Mouse (Mus musculus): ENCODE measurements around the gene Tmem59l. TPM values are rescaled to one million over a fixed set of nuclear protein-coding genes. Genes with fewer than 3 reads are reported as not detected.

Tmem59l gene
- polyA plus RNA-seq, 1 experiment = 4.2 TPM

DNA sequence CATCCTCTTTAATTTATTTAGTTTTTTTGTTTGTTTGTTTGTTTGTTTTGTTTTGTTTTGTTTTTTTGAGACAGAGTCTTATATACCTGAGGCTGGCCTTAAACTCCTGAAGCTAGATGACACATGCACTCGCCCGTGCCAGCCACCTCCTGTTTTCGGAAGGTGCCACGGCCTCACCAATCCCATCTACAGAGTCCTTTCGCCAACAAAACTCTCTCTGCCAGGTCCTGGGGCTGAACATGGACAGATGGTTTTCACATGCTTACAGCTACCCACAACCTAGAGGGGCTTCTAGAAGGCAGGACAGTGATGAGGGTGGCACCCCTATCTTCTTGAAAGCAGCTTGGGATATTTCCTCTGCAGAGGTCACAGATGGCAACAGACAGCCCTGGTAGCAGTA lies 52.0 kb downstream of the Tmem59l start:
- H3K4me1 ChIP-seq (ENCODE audit: control insufficient read depth, insufficient read depth, low read length) = peaks cover 2% of the 10 kb centered on the region
- no peak overlapping the region for H3K27ac ChIP-seq (ENCODE audit: insufficient read depth, low read length)
- H3K9ac ChIP-seq (ENCODE audit: low read depth, poor library complexity, severe bottlenecking) = no peak overlapping the region
- no peaks in the 10 kb centered on the region for H3K9me3 ChIP-seq (replicated peaks; ENCODE audit: control insufficient read depth, insufficient read depth, low read length, poor library complexity, severe bottlenecking)
- TF ChIP-seq EP300 (IDR thresholded peaks at IDR 0.05; ENCODE audit: insufficient read depth, low read depth, low read length) (no peak), POLR2A (IDR thresholded peaks at IDR 0.05; ENCODE audit: insufficient read depth, low read length) (no peak), CTCF (IDR thresholded peaks at IDR 0.05; ENCODE audit: low read depth, low read length) (no peak)
- no peaks in the 10 kb centered on the region for H3K27me3 ChIP-seq (ENCODE audit: control insufficient read depth, insufficient read depth, low read length, poor library complexity, severe bottlenecking)
- no peaks in the 10 kb centered on the region for H3K36me3 ChIP-seq (ENCODE audit: control insufficient read depth, insufficient read depth, low read length, poor library complexity, severe bottlenecking)
- no peak overlapping the region for H3K4me3 ChIP-seq (ENCODE audit: low read depth, low read length)

Other genes starting within 250 kb of the Tmem59l start
- gene Homer3, start 204.5 kb downstream of the Tmem59l start, polyA plus RNA-seq (2011; ENCODE audit: insufficient read depth, insufficient read length, low read depth, missing spikeins) = 37.9 and 40.0 TPM in 2 replicates
- gene Ddx49, start 184.9 kb downstream of the Tmem59l start, polyA plus RNA-seq (2011; ENCODE audit: insufficient read depth, insufficient read length, low read depth, missing spikeins) = 45.3 and 50.5 TPM in 2 replicates
- gene Cope, start 184.8 kb downstream of the Tmem59l start, polyA plus RNA-seq (2011; ENCODE audit: insufficient read depth, insufficient read length, low read depth, missing spikeins) = 115 and 117 TPM in 2 replicates
- 3.4 and 3.8 TPM in 2 replicates for gene Cers1, start 171.6 kb downstream of the Tmem59l start, polyA plus RNA-seq (2011; ENCODE audit: insufficient read depth, insufficient read length, low read depth, missing spikeins)
- 1.0 TPM in 1 of 2 replicates, not detected in the other for gene Gdf1, start 157.5 kb downstream of the Tmem59l start, polyA plus RNA-seq (2011; ENCODE audit: insufficient read depth, insufficient read length, low read depth, missing spikeins)
- 46.3 and 50.1 TPM in 2 replicates for gene Upf1, start 134.1 kb downstream of the Tmem59l start, polyA plus RNA-seq (2011; ENCODE audit: insufficient read depth, insufficient read length, low read depth, missing spikeins)
- gene Comp, start 113.8 kb downstream of the Tmem59l start, polyA plus RNA-seq (2011; ENCODE audit: insufficient read depth, insufficient read length, low read depth, missing spikeins) = 1.4 and 2.0 TPM in 2 replicates
- gene Crtc1, start 47.8 kb downstream of the Tmem59l start, polyA plus RNA-seq (2011; ENCODE audit: insufficient read depth, insufficient read length, low read depth, missing spikeins) = 7.7 and 9.6 TPM in 2 replicates
- gene Klhl26, start 10.4 kb downstream of the Tmem59l start, polyA plus RNA-seq (2011; ENCODE audit: insufficient read depth, insufficient read length, low read depth, missing spikeins) = 27.4 and 33.7 TPM in 2 replicates
- gene Crlf1, start 5.8 kb upstream of the Tmem59l start, polyA plus RNA-seq (2011; ENCODE audit: insufficient read depth, insufficient read length, low read depth, missing spikeins) = 6.1 and 7.5 TPM in 2 replicates
- gene Rex1bd, start 19.4 kb upstream of the Tmem59l start, polyA plus RNA-seq (2011; ENCODE audit: insufficient read depth, insufficient read length, low read depth, missing spikeins) = 40.0 and 43.7 TPM in 2 replicates
- gene Uba52, start 23.4 kb upstream of the Tmem59l start, polyA plus RNA-seq (2011; ENCODE audit: insufficient read depth, insufficient read length, low read depth, missing spikeins) = 1,157 and 1,272 TPM in 2 replicates
- 80.5 and 87.3 TPM in 2 replicates for gene Fkbp8, start 40.4 kb upstream of the Tmem59l start, polyA plus RNA-seq (2011; ENCODE audit: insufficient read depth, insufficient read length, low read depth, missing spikeins)
- 57.4 and 63.5 TPM in 2 replicates for gene Kxd1, start 40.6 kb upstream of the Tmem59l start, polyA plus RNA-seq (2011; ENCODE audit: insufficient read depth, insufficient read length, low read depth, missing spikeins)
- 12.4 and 13.2 TPM in 2 replicates for gene Ell, start 52.1 kb upstream of the Tmem59l start, polyA plus RNA-seq (2011; ENCODE audit: insufficient read depth, insufficient read length, low read depth, missing spikeins)
- 61.5 and 72.3 TPM in 2 replicates for gene Isyna1, start 107.0 kb upstream of the Tmem59l start, polyA plus RNA-seq (2011; ENCODE audit: insufficient read depth, insufficient read length, low read depth, missing spikeins)
- gene Ssbp4, start 121.5 kb upstream of the Tmem59l start, polyA plus RNA-seq (2011; ENCODE audit: insufficient read depth, insufficient read length, low read depth, missing spikeins) = 49.9 and 50.2 TPM in 2 replicates
- not detected in 2 replicates for gene Lrrc25, start 128.8 kb upstream of the Tmem59l start, polyA plus RNA-seq (2011; ENCODE audit: insufficient read depth, insufficient read length, low read depth, missing spikeins)
- 1.9 and 2.1 TPM in 2 replicates for gene Gdf15, start 145.1 kb upstream of the Tmem59l start, polyA plus RNA-seq (2011; ENCODE audit: insufficient read depth, insufficient read length, low read depth, missing spikeins)
- gene Pgpep1, start 173.0 kb upstream of the Tmem59l start, polyA plus RNA-seq (2011; ENCODE audit: insufficient read depth, insufficient read length, low read depth, missing spikeins) = 30.2 and 44.4 TPM in 2 replicates
- 211 TPM in 2 replicates for gene Lsm4, start 185.9 kb upstream of the Tmem59l start, polyA plus RNA-seq (2011; ENCODE audit: insufficient read depth, insufficient read length, low read depth, missing spikeins)
- 56.6 and 66.4 TPM in 2 replicates for gene Jund, start 211.6 kb upstream of the Tmem59l start, polyA plus RNA-seq (2011; ENCODE audit: insufficient read depth, insufficient read length, low read depth, missing spikeins)
- gene Iqcn, start 216.1 kb upstream of the Tmem59l start, polyA plus RNA-seq (2011; ENCODE audit: insufficient read depth, insufficient read length, low read depth, missing spikeins) = not detected in 2 replicates
- gene Gm3336, start 231.2 kb upstream of the Tmem59l start, polyA plus RNA-seq (2011; ENCODE audit: insufficient read depth, insufficient read length, low read depth, missing spikeins) = 0.99 and 2.5 TPM in 2 replicates
- gene Pde4c, start 236.4 kb upstream of the Tmem59l start, polyA plus RNA-seq (2011; ENCODE audit: insufficient read depth, insufficient read length, low read depth, missing spikeins) = 1.9 and 2.3 TPM in 2 replicates